Mouse (Mus musculus) spleen, embryonic (tissue): ENCODE data around the gene Tmem86b.
"Not testable (repeated sequence)": the region's sequence is repeated elsewhere in the genome, so short reads cannot be mapped to it uniquely, and the experiment has no call there.

ENCODE experiments used
- CTCF ChIA-PET: fragments of 350-600 bp; sonication (Branson Sonifier 250); formaldehyde crosslinking; loops from one replicate; lab custom pipeline; 2022; lab: Charles Lee

The Tmem86b gene

DNA sequence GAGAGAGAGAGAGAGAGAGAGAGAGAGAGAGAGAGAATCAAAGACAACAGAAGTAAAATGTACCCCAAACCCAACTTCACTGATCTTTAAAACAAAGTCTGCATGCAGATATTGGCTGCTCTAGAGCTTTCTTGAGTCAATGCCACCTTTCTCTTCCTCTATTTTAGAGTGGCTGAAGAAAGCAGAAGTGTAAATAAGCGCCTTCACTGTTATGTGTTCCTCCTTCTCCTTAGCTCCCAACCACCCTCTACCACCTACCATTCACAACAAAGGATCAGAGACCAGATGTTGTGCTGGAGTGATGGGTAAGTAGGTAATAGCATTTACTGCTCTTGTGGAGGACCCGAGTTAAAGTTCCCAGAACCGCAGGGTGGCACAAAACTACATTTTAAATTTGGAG, 49.7 kb downstream of the Tmem86b start:
- CTCF ChIA-PET: not testable (repeated sequence)
